Mouse (Mus musculus): Measurements from ENCODE around the gene Scn3a. TPM values are rescaled to one million over a fixed set of nuclear protein-coding genes. Genes with fewer than 3 reads are reported as not detected.

The Scn3a gene
- total and polyA plus RNA-seq, 3 experiments: 0.13 to 0.33 (median 0.24) TPM

- in situ Hi-C loops (cut with MboI; ENCODE audit: low pct_ligation_motif_present, low pct_unique_long_range_greater_than_20kb, low sequenced_read_pairs): loop anchor here (25.0 kb wide), 1 partner anchor 427 kb away; no protein-coding TSS in a partner anchor
- dilution Hi-C loops (cut with MboI; ENCODE audit: extremely low pct_ligation_motif_present, extremely low pct_unique_long_range_greater_than_20kb, low sequenced_read_pairs): no loop called here
Observed at GRCm38 (mm10) chr2:65563898-65564297, 3.5 kb downstream of the Scn3a start.

GRCm38 (mm10) chr2:65557719-65558118, 9.7 kb downstream of the Scn3a start:
- no peak for TF ChIP-seq USF1 (IDR thresholded peaks at IDR 0.05; ENCODE audit: low read depth, low read length)
- no peak for TF ChIP-seq E2F4 (IDR thresholded peaks at IDR 0.05; ENCODE audit: insufficient replicate concordance, low read depth, low read length)
- no peak for TF ChIP-seq SIN3A (IDR thresholded peaks at IDR 0.05; ENCODE audit: low read length)
- no peak for TF ChIP-seq SMC3 (IDR thresholded peaks at IDR 0.05; ENCODE audit: low read depth, low read length)
- no peak for TF ChIP-seq UBTF (IDR thresholded peaks at IDR 0.05; ENCODE audit: low read depth, low read length)
- no peaks in the 10 kb centered on the region for H3K79me2 ChIP-seq (replicated peaks; ENCODE audit: control insufficient read depth, extremely low read depth, insufficient read depth, poor library complexity, severe bottlenecking)
- dilution Hi-C loops (cut with MboI; ENCODE audit: extremely low pct_ligation_motif_present, extremely low pct_unique_long_range_greater_than_20kb, low sequenced_read_pairs): no loop called here
- no peak overlapping the region for H3K27ac ChIP-seq (ENCODE audit: insufficient read depth, low read depth)
- DNase-seq (ENCODE audit: extremely low read depth): no peak
- no peak overlapping the region for H3K9ac ChIP-seq (ENCODE audit: insufficient read depth, low read depth)
- no peak overlapping the region for H3K4me3 ChIP-seq (replicated peaks in 1 of 3; ENCODE audit: low read depth in 2 of 3, low read length in 2 of 3, poor library complexity in 1 of 3)
- in situ Hi-C loops (cut with MboI; ENCODE audit: low pct_ligation_motif_present, low pct_unique_long_range_greater_than_20kb, low sequenced_read_pairs): loop anchor here (5.0 to 25.0 kb wide), 2 partner anchors 140 to 420 kb away; no protein-coding TSS in a partner anchor
- H3K4me2 ChIP-seq (ENCODE audit: insufficient read depth, low read depth, poor library complexity, severe bottlenecking): no peak overlapping the region
- no peaks in the 10 kb centered on the region for H3K9me3 ChIP-seq (replicated peaks; ENCODE audit: low read length)
- H3K36me3 ChIP-seq (replicated peaks in 1 of 2; ENCODE audit: control insufficient read depth in 1 of 2, insufficient read depth in 1 of 2, low read length in 1 of 2): no peaks in the 10 kb centered on the region
- no peaks in the 10 kb centered on the region for H3K4me1 ChIP-seq (ENCODE audit: control insufficient read depth in 1 of 2, insufficient read depth in 2 of 2)
- H3K27me3 ChIP-seq (replicated peaks): no peaks in the 10 kb centered on the region

More at GRCm38 (mm10) chr2:65563898-65564297, 3.5 kb downstream of the Scn3a start:
- Histone ChIP-seq H3K9me3 (replicated peaks; ENCODE audit: low read length) (no peaks in the 10 kb centered on the region), H3K27me3 (replicated peaks) (no peaks in the 10 kb centered on the region), H3K79me2 (replicated peaks; ENCODE audit: control insufficient read depth, extremely low read depth, insufficient read depth, poor library complexity, severe bottlenecking) (no peaks in the 10 kb centered on the region), H3K27ac (ENCODE audit: insufficient read depth, low read depth) (no peak overlapping the region), H3K9ac (ENCODE audit: insufficient read depth, low read depth) (no peak overlapping the region), H3K4me3 (replicated peaks in 1 of 3; ENCODE audit: low read depth in 2 of 3, low read length in 2 of 3, poor library complexity in 1 of 3) (no peak overlapping the region), H3K36me3 (replicated peaks in 1 of 2; ENCODE audit: control insufficient read depth in 1 of 2, insufficient read depth in 1 of 2, low read length in 1 of 2) (no peaks in the 10 kb centered on the region), H3K4me2 (ENCODE audit: insufficient read depth, low read depth, poor library complexity, severe bottlenecking) (no peak overlapping the region), H3K4me1 (ENCODE audit: control insufficient read depth in 1 of 2, insufficient read depth in 2 of 2) (no peaks in the 10 kb centered on the region)
- no peak for DNase-seq (ENCODE audit: extremely low read depth)
- TF ChIP-seq IRF4 (IDR thresholded peaks at IDR 0.05; ENCODE audit: low read depth, low read length): no peak
- TF ChIP-seq JUN (IDR thresholded peaks at IDR 0.05; ENCODE audit: insufficient read depth, low read depth, low read length): no peak
- no peak for TF ChIP-seq MAFK (IDR thresholded peaks at IDR 0.05; ENCODE audit: insufficient replicate concordance, low read length)
- TF ChIP-seq CTCF (conservative IDR thresholded peaks at IDR 0.05 in 1 of 2, IDR thresholded peaks at IDR 0.05 in 1 of 2; ENCODE audit: low read depth in 2 of 2, low read length in 2 of 2): no peak
- TF ChIP-seq ZNF384 (IDR thresholded peaks at IDR 0.05; ENCODE audit: low read depth, low read length): no peak
- TF ChIP-seq BHLHE40 (IDR thresholded peaks at IDR 0.05; ENCODE audit: low read depth, low read length): no peak
- no peak for TF ChIP-seq NRF1 (IDR thresholded peaks at IDR 0.05; ENCODE audit: low read depth, low read length)
- TF ChIP-seq EP300 (IDR thresholded peaks at IDR 0.05; ENCODE audit: low read length): no peak
- TF ChIP-seq ZMIZ1 (IDR thresholded peaks at IDR 0.05; ENCODE audit: low read depth, low read length): no peak
- TF ChIP-seq USF1 (IDR thresholded peaks at IDR 0.05; ENCODE audit: low read depth, low read length): no peak

All from CH12.LX (cell line).